Mouse (Mus musculus) ovary, postnatal 36 days (tissue): ENCODE results near the gene Lrrc23.
"Not testable (repeated sequence)": the region's sequence is repeated elsewhere in the genome, so short reads cannot be mapped to it uniquely, and the experiment has no call there.

Source experiments
- DNase-seq: peaks from one replicate; pipeline ENCODE4 v3.0.0; 2022; ENCODE audit warnings: low spot score, mixed read lengths

Lrrc23 gene

DNA sequence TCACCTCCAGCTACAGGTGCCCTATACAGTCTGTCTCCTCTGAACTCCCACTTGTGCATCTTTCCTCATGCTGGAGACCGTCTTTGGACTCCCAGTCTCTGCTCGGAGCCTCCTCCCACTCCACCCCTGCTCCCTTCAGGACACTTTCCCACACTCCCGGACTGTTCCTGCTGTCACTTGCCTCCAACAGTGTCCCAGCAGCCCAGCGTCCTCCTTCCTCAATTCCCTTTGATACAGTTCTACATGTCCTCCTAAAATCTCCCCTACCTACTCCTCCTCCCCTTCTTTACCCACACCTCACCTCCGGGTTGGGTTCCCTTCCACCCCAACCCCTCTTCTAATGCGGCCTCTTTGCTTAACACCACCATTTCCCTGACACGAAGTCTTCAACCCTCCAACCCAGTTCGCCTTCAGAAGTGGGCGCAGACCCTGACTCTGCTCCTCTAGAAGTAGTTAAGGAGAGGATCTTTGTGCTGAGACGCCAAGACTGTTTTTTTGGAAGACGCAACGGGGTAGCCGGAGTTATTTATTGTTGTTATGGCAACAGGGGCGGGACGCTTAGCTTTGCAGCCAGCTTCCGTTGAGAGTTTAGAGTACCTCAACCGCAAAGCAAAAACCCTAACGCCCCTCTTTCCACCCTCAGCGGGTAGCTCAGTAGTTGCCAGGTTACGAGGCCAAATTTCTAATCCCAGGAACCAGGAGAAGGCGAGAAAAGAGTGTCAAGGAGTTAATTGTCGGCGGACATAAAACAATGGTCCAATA is at the start of gene Lrrc23:
Lrrc23 (minus strand) TSS at position 506 of the 762 bp plus-strand sequence.
- peak; percentile 44 for DNase-seq

DNA sequence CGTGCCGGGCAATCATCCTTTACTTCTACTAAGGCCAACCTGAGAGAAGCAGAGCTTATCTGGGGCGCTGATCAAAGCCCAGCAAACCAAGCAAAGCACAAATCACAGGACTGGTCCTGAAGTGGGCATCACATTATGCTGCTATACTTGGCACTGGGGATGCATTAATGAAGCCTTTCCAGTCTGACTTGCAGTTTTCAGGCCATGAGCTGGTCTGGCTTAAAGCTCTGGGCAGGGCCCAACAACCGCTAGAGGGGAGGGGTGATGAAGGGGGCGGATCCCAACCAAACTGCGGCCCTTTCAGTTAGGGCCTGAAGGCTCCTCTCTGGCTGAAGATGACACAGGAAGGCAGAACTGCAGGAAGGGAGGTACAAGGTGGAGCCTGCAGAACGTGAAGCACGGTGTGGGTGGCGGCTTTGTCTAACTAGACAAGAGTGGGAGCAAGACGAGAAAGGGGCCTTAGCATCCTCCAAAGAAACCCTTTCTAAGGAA is 48.6 kb upstream of the Lrrc23 start:
- peak; percentile 45 for DNase-seq

DNA sequence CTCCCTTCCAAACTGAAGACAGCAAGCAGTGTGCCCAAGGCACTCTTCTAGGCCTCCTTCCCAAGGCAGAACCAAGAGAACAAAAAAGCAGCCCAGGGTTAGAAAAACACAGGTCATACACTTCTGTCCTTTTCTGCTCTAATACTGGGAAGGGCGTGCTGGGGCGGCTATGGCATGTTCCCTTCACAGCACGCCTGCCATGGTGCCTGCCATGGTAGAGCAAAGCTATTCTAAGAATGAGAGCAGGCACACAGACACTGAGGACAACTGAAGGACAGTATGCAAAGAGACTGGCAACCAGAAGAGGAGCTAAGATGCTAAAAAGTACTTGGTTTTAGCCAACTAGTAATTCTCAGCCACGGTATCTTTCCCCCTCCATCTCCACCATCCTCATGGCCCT is 42.5 kb upstream of the Lrrc23 start:
- no peak for DNase-seq

DNA sequence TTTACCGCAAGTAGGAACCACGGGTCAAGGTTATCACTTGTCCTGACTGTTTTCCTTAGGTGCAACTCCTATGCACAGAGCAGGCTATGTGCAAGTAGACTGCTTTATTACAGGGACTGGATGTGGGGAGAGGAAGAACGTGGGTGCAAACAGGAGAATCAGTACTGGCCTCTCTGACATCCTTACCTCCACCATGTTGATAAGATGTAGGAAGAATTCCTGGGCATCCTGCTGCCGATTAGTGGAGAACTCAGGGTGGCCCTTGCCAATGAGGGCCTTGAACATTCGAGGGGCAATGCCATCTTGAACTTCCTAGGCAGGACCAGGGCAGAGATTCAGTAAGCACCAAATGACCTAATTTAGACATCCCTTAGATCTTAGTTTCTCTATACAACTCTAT is 41.4 kb upstream of the Lrrc23 start:
- DNase-seq = no peak

DNA sequence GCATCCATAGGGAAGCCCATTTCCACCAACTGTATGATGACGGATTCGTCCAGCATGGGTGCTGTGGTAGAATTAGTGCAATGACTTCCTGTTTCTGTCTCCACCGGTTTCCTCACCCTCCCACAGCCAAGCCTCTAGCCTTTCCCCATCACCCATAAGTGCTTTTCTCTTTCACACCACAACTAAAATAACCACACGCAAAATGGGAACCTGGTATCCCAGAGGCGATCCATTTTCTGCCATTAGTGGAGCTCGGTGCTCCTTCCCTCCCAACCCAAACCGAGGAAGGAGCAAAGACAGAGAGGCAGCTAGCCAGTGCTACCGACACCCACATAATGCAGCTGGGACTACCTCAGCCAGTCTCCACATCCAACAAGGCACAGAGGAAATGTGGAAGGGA is 38.4 kb upstream of the Lrrc23 start:
- no peak for DNase-seq

DNA sequence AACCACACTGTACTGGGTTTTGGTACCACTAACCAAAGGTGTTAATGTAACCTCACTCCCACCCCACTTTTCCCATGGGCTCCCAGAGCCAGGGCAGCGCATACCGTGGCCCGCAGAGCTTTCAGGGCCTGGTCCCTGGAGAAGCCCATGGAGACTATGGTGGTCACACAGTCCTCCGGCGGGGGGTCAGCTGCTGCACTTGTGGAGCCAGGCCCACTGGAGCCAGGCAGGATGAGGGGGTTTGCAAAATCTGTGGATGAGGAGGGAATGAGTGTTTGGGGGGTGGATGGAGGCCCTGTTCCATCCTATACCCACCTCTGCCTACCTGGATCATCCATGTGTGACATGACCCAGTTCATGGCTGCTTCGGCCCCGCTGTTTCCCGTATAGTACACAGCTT is 38.0 kb upstream of the Lrrc23 start:
- DNase-seq = no peak

DNA sequence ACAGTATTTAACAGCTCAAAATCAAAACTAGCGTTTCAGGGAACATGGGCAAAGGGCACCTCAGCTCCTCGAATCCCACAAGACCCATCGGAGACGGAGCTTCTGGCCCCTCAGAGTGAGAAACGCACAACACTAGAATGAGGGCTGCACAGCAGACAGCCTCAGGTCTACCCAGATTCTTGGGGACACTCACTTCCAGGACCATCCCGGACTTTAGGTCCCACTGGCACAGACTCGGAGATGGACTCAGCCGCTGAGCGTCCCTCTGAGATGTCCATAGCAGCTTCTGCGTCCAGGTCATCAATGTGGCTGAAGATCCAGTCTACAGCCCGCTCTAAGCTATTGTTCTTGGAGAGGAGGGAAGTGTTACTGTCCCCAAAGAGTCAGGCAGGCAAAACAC is 37.6 kb upstream of the Lrrc23 start:
- no peak for DNase-seq

DNA sequence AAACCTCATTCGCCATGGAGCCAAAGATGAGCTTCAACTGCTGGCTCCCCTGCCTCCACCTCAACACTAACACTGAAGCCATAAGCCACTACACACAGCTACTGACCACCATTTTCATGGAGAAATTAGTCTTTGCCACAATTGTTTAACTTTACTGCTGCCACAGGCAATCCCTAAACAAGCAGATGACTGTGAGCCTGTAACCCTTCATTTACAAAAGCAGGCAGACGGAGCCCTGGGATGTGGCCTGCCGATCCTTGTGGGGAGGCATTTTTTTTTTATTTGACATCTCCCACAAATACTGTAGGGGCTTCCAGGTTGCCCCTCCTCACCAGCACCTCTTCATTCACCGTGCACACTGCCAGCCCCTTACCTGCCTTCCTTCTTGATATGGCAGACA is 37.1 kb upstream of the Lrrc23 start:
- no peak for DNase-seq

DNA sequence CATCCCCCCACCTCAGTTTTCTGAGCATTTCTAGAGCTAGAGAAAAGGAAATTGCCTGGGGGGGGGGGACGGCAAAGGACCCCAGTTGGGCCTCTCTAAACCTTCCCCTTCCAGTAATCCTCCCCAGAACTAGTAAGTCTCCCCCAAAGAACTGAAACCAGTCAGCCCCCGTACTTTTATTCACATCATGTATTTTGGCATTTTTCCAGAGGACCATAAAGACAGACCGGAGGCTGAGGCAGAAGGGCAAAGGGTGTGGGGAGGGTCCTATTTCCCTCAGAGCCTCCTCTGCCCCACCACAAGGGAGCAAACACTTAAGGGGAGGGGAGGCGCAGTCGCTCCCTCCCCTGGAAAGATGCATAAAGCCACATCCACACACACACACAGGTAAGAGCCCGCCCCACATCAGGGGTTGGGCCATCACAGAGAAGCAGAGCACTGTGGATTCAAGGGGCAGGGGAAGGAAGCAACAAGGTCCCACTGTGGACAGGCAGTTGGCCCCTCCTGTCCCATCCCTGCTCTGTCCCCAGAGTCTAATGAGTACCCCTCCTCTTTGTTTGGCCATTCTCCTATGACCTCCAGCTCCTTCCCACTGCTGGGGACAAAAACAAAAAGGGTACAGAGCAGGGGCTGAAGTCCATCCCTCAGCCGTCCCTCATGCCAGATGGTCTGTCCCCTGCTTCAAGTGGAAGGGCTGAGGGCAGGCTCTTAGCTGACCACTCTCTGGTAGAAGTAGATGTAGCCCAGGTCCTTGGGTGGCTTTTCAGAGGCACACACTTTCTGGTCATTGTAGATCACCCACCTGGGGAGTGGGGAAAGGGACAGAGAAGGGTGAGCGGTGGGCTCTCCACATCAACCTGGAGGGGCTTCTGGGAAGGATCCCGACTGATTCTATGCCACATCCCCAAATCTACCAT is 35.6 kb upstream of the Lrrc23 start:
- DNase-seq = no peak

DNA sequence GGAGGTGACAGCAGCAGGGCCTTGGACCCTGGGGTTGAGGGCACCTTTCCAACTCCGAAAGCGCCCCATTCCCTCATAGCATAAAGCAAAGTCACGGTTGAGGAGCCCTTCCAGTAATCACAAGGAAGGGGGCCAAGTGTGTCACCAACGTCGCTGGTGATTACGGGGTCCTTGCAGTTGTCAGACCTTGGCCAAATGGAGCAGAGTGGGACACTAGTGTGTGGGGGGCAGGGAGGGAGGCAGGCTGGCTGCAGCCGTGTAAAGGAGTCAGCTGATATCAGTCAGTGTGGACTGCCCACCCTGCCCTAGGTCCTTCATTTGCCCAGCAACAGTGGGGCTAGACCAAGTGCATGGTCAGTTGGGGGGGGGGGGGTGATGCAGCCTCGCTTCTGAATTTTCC is 34.9 kb upstream of the Lrrc23 start:
- DNase-seq = no peak

DNA sequence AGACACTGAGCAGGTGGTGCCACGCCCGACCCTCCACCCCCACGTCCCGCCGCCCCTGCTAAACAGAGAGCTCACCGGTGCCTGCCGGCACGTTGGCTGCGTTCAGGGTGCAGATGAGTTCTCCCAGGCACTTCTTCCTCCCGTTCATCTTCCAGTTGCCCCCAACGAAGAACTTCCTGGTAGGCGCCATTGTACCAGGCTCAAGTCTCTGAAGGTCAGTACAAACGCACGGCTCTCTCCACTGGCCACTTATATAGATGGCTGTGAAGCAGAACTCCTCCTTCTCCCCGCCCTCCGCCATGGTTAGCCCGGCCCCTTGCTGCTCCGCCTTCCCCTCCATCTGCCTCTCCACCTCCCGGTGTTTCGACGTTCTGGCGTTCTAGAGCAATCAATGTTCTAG is 34.4 kb upstream of the Lrrc23 start, which contains the start of gene Tpi1:
Tpi1 (minus strand) TSS at position 364 of the 400 bp plus-strand sequence.
- peak; percentile 91 for DNase-seq

DNA sequence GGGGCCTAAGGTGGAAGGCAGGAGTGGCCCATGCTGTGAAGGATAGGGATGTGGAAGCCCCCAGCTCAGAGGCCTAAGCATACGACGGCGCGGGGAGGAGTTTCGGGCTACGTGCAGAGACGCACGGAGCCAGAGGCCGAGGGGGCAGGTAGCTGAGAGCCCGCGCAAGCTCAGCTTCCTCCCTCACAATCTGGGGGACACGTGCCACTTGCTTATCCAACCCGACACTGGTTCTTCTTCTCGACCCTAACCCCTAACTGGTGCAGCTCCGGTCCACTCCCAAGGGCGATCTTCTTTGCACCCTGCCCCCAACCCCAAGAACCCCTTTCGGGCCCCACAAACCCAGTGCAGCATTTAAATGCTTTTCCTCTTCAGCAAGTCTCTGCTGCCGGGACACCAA is 34.0 kb upstream of the Lrrc23 start:
- DNase-seq = peak; percentile 64

DNA sequence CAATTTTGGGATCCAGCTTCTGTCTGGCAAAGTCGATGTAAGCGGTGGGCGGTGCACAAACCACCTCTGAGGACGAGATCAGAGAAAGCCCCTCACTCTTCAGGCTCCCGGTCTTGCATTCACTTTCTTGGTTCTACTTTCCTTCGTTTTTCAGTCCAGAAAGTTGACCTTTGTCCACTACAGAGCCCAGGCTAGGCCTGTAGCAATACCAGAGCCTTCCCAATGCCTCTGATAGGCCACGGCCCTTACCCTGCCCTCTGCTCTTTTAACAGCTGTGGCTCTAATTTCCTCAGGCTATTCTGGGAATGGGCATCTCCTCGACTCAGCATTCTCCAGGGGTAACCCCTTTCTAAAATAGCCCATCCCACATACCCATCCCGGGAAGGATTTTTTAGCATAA is 33.3 kb upstream of the Lrrc23 start:
- DNase-seq = no peak

DNA sequence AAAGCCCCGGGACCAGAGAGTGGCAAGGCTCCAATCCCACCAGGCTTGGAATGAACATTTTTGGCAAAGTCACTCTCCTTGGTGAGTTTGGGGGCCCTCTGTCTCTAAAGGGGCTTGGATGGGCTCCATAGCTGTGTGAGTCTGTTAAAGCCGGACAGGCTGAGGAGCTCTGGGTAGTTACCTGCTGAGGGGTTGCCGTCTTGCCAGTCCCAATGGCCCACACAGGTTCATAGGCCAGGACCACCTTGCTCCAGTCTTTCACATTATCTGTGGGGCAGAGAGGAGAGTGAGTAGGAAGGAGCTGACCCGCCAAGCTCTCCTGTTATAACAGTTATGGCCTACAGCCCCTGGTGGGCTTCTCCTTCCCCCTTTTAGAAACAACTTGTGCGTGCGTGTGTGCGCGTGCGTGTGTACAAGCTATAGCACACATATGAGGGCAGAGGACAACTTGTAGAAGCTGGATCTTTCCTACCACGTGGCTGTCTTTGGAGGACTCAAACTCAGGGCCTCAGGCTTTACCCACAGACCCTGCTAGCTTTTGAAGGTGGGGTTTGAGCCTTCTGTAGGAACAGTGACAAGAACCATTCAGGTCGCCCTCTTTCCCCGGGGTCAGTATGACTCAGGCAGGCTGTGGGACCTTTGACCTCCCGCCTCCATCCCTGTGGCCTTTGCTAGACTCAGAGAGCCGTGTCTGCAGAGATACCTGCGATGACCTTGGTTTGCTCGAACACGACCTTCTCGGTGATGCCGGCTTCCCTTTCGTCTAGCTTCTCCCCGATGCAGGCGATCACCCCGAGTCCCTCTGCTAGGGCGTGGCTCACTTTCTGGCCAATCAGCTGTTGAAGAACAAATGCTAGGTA is 32.4 kb upstream of the Lrrc23 start:
- no peak for DNase-seq

DNA sequence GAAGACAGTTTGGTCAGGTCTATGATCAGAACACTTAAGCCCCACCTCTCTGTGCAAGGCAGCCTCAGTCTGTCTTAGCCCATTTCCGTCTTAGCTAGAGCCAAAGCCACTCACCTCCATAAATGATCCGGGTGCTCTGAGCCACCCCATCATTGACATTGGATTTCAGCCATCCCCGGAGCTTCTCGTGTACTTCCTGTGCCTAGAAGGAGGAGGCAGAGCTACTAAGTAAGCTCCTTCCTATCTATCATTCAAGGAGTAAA is 31.8 kb upstream of the Lrrc23 start:
- DNase-seq = no peak

DNA sequence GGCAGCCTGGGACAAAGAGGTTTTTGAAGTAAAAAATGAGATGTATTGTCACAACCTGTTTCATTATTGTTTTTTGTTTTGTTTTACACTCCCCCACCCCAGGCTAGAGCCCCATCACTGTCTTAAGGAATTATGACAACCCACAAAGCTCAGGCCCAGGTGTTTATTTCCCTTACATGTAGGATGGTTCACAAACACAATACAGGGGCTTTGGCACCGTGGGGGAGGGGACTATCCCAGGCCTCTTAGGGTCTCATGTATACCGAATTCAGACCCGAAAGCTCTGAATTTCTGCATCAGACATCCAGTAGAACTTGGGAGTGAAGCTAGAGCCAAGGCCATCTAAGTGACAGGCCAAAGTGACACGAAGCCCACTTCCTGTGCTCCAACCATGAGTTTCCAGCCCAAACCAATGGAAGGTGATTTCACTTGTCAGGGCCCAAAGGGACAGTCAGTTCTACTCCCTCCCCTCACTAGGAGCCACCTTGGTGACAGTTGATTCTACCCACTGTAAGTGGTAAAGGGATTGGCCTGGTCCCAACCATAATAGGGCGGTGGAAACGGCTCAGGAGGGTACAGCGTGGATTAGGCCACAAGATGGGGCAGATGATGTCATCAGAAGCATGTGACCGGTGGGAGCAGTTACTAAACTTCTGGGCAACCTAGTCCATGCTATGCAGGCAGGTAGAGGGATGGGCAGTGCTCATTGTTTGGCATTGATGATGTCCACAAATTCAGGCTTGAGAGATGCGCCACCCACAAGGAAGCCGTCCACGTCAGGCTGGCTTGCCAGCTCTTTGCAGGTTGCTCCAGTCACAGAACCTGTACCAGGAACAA is 31.3 kb upstream of the Lrrc23 start:
- not testable (repeated sequence) for DNase-seq

DNA sequence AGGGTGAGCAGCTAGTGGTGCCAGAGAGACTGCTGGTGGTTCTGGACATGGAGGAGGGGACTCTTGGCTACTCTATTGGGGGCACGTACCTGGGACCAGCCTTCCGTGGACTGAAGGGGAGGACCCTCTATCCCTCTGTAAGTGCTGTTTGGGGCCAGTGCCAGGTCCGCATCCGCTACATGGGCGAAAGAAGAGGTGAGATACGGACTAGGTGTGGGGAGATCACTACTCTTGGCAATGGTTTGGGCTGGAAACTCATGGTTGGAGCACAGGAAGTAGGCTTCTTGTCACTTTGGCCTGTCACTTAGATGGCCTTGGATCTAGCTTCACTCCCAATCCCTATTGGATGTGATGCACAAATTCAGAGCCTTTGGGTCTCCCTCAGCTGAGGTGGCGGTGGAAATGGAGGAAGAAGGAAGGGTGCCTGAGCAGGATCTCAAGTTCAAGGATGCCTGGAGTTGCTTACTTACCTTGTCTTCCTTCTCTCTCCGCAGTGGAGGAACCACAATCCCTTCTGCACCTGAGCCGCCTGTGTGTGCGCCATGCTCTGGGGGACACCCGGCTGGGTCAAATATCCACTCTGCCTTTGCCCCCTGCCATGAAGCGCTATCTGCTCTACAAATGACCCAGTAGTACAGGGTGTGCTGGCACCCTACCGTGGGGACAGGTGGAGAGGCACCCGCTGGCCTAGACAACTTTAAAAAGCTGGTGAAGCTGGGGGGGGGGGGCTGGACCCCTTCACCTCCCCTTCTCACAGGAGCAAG is 30.4 kb upstream of the Lrrc23 start:
- no peak for DNase-seq

DNA sequence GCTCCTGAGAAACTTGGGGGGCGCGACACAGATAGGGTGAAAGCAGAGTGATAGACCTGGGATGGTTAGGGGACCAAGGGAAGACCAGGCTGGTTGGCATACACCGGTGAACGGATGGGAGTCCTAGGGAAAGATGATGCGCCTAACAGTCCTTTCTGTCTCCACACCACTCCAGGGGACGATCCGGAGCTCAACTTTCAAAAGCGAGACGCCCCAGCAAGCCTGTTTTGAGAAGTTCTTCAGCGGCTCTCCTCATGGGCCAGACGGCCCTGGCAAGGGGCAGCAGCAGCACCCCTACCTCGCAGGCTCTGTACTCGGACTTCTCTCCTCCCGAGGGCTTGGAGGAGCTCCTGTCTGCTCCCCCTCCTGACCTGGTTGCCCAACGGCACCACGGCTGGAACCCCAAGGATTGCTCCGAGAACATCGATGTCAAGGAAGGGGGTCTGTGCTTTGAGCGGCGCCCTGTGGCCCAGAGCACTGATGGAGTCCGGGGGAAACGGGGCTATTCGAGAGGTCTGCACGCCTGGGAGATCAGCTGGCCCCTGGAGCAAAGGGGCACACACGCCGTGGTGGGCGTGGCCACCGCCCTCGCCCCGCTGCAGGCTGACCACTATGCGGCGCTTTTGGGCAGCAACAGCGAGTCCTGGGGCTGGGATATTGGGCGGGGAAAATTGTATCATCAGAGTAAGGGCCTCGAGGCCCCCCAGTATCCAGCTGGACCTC is 29.7 kb upstream of the Lrrc23 start:
- DNase-seq = peak; percentile 87

DNA sequence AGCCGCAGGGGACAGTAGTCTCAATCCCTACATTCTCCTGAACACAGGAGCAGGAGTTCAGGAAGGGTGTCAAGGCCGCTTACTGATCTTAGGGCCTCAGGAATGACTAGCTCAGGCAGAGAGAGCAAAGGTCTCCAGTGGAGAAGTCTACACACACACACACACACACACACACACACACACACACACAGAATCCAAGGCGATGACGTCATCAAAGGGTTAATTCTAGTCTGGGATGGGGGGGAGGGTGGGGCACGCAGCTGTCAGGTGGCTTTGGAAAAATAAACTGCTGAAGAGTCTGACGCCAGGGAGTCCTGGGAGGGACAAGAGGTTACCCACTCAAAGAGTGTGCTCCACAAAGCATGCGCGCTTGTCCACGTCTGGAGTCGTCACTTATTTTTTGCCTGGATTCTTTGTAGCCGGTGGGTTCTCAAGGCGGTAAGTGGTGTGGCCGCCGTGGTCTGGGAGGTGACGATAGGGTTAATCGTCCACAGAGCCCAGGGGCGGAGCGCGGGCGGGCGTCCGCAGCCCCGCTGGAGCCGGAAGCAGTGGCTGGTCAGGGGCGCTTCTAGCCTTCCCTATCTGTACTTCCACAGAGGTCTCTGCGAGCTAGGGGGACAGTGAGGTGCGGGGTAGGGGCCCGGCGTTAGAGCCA is 29.0 kb upstream of the Lrrc23 start, which contains the start of gene Spsb2:
Spsb2 (plus strand) TSS at position 304 of the 655 bp plus-strand sequence.
- DNase-seq = peak; percentile 80
